Mouse (Mus musculus): ENCODE measurements at regions not wholly inside any gene's neighbourhood (a gene's known extent, or its start where the extent isn't known, plus 50 kb on each side); places are given as distances from the start of the nearest gene placed in this dataset.

DNA sequence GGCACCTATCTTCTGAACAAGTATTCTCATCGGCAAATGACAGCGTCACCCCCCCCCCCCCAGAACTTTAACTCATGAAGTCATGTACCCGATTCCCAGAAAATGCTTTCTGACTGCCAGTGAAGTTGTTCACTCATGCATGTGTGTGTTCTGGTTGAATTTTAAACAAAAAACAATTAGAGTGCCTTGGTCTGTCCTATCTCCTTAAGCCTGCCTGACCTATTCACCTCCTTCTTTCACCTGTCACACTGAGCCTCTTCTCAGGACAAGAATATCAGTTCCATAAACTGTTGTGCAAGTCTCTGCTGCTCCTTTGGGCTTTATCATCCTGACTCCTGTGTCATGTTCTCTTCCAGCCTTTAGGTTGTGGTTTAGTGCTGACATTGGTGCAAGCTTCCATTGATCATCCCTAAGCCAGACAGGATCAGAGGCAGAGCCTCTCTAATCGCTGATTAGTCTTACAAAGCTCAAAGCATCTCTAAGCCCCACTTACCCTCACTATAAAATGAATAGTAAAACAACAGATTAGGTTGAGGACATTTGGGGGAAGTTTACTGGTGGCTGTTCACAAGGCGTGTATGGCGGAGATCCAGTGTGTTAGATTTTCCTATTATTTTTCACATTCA is 345.2 kb upstream of the Robo2 start:
- no peak for TF ChIP-seq CTCF (IDR thresholded peaks at IDR 0.05)
- H3K4me1 ChIP-seq (ENCODE audit: insufficient read depth, low read length): no peaks in the 10 kb centered on the region
- no peak overlapping the region for H3K27ac ChIP-seq (ENCODE audit: low read depth, low read length)
- DNase-seq (ENCODE audit: low spot score) (no peak), ATAC-seq (ENCODE audit: low FRiP score) (no peak)
- no peak overlapping the region for H3K9ac ChIP-seq (replicated peaks; ENCODE audit: low read length, poor library complexity, severe bottlenecking)
- H3K4me3 ChIP-seq (ENCODE audit: low read depth, low read length): no peak overlapping the region
- 29% methylated on average over 6 of the region's 6 CpGs for WGBS
- no peaks in the 10 kb centered on the region for H3K36me3 ChIP-seq (ENCODE audit: insufficient read depth, low read length)
- H3K9me3 ChIP-seq (ENCODE audit: low read length): no peaks in the 10 kb centered on the region
- no peak overlapping the region for H3K4me2 ChIP-seq (ENCODE audit: low read depth, low read length, poor library complexity, severe bottlenecking)
- no peaks in the 10 kb centered on the region for H3K27me3 ChIP-seq (ENCODE audit: insufficient read depth, low read length)

- H3K4me1 ChIP-seq (ENCODE audit: insufficient read depth, low read length): no peaks in the 10 kb centered on the region
- DNase-seq (ENCODE audit: low spot score): no peak
- H3K27ac ChIP-seq (ENCODE audit: low read depth, low read length): no peak overlapping the region
- H3K36me3 ChIP-seq (ENCODE audit: insufficient read depth, low read length): no peaks in the 10 kb centered on the region
- no peaks in the 10 kb centered on the region for H3K27me3 ChIP-seq (ENCODE audit: insufficient read depth, low read length)
- no peaks in the 10 kb centered on the region for H3K9me3 ChIP-seq (ENCODE audit: low read length)
- TF ChIP-seq CTCF (IDR thresholded peaks at IDR 0.05): no peak
- 36% methylated on average over 3 of the region's 3 CpGs for WGBS
- no peak overlapping the region for H3K4me2 ChIP-seq (ENCODE audit: low read depth, low read length, poor library complexity, severe bottlenecking)
- no peak overlapping the region for H3K4me3 ChIP-seq (ENCODE audit: low read depth, low read length)
- ATAC-seq (ENCODE audit: low FRiP score): no peak
- no peak overlapping the region for H3K9ac ChIP-seq (replicated peaks; ENCODE audit: low read length, poor library complexity, severe bottlenecking)
These were observed 339.3 kb upstream of the Robo2 start for GRCm38 (mm10) chr16:74750900-74751299.

GRCm38 (mm10) chr16:74749006-74749405 is 337.4 kb upstream of the Robo2 start:
- H3K27ac ChIP-seq (ENCODE audit: low read depth, low read length): no peak overlapping the region
- no peak for TF ChIP-seq CTCF (IDR thresholded peaks at IDR 0.05)
- H3K36me3 ChIP-seq (ENCODE audit: insufficient read depth, low read length): no peaks in the 10 kb centered on the region
- H3K9me3 ChIP-seq (ENCODE audit: low read length): no peaks in the 10 kb centered on the region
- ATAC-seq (ENCODE audit: low FRiP score) (no peak), DNase-seq (ENCODE audit: low spot score) (no peak)
- H3K9ac ChIP-seq (replicated peaks; ENCODE audit: low read length, poor library complexity, severe bottlenecking): no peak overlapping the region
- H3K4me1 ChIP-seq (ENCODE audit: insufficient read depth, low read length): no peaks in the 10 kb centered on the region
- H3K27me3 ChIP-seq (ENCODE audit: insufficient read depth, low read length): no peaks in the 10 kb centered on the region
- no peak overlapping the region for H3K4me3 ChIP-seq (ENCODE audit: low read depth, low read length)
- H3K4me2 ChIP-seq (ENCODE audit: low read depth, low read length, poor library complexity, severe bottlenecking): no peak overlapping the region

DNA sequence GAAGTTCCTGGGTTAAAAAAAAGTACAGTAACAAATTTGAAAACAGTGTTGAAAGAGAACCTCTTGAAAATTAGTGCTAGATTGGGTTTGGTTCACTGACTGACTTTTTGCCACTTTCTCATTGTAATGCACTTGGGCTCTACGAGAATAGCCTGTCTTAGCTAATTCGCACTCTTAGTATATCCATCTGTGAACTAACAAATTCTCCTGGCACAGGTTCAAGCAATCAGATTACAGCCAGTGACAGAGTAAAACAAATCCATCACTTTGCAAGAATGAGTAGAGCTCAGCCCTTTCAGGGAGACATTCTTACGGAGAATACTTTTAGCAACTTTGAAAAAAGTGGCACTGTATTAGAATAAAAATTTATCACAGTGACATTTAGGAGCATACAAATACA is 331.9 kb upstream of the Robo2 start:
- no peak for TF ChIP-seq CTCF (IDR thresholded peaks at IDR 0.05)
- 59% methylated on average over 3 of the region's 3 CpGs for WGBS
- Histone ChIP-seq H3K4me1 (ENCODE audit: insufficient read depth, low read length) (peaks cover 4% of the 10 kb centered on the region; the same call in 1 of the 2 replicates), H3K36me3 (ENCODE audit: insufficient read depth, low read length) (no peaks in the 10 kb centered on the region), H3K27me3 (ENCODE audit: insufficient read depth, low read length) (no peaks in the 10 kb centered on the region), H3K4me3 (ENCODE audit: low read depth, low read length) (no peak overlapping the region), H3K9ac (replicated peaks; ENCODE audit: low read length, poor library complexity, severe bottlenecking) (no peak overlapping the region), H3K9me3 (ENCODE audit: low read length) (no peaks in the 10 kb centered on the region), H3K4me2 (ENCODE audit: low read depth, low read length, poor library complexity, severe bottlenecking) (no peak overlapping the region), H3K27ac (ENCODE audit: low read depth, low read length) (no peak overlapping the region)
- no peak for DNase-seq (ENCODE audit: low spot score)
- no peak for ATAC-seq (ENCODE audit: low FRiP score)

GRCm38 (mm10) chr16:74739194-74740135 is 327.8 kb upstream of the Robo2 start:
- no peak for DNase-seq (ENCODE audit: low spot score)
- H3K4me2 ChIP-seq (ENCODE audit: low read depth, low read length, poor library complexity, severe bottlenecking): no peak overlapping the region
- no peak for ATAC-seq (ENCODE audit: low FRiP score)
- H3K9ac ChIP-seq (replicated peaks; ENCODE audit: low read length, poor library complexity, severe bottlenecking): no peak overlapping the region
- 60% methylated on average over 12 of the region's 12 CpGs for WGBS
- no peaks in the 10 kb centered on the region for H3K27me3 ChIP-seq (ENCODE audit: insufficient read depth, low read length)
- H3K9me3 ChIP-seq (ENCODE audit: low read length): no peaks in the 10 kb centered on the region
- H3K4me3 ChIP-seq (ENCODE audit: low read depth, low read length): no peak overlapping the region
- peaks cover 4% of the 10 kb centered on the region; the same call in 1 of the 2 replicates for H3K4me1 ChIP-seq (ENCODE audit: insufficient read depth, low read length)
- H3K36me3 ChIP-seq (ENCODE audit: insufficient read depth, low read length): no peaks in the 10 kb centered on the region
- no peak overlapping the region for H3K27ac ChIP-seq (ENCODE audit: low read depth, low read length)
- TF ChIP-seq CTCF (IDR thresholded peaks at IDR 0.05): no peak

Data from midbrain, postnatal 0 days (tissue).